Mouse (Mus musculus): Measurements from ENCODE around the gene Smagp. TPM values are rescaled to one million over a fixed set of nuclear protein-coding genes. Genes with fewer than 3 reads are reported as not detected.
A peak's percentile ranks its signal among the peaks of the same experiment; 100 is the strongest.

Gene Smagp
- polyA plus RNA-seq, 1 experiment from 2014 or later: 47.9 TPM

GRCm38 (mm10) chr15:100667871-100668545 is 31.3 kb upstream of the Smagp start:
- Histone ChIP-seq H3K4me1 (ENCODE audit: control insufficient read depth, insufficient read depth, low read length) (peaks cover 35% of the 10 kb centered on the region), H3K27me3 (replicated peaks; ENCODE audit: control insufficient read depth, insufficient read depth, low read length) (no peaks in the 10 kb centered on the region), H3K9ac (ENCODE audit: low read depth, low read length) (no peak overlapping the region), H3K4me3 (ENCODE audit: low read length) (no peak overlapping the region), H3K36me3 (ENCODE audit: control insufficient read depth, insufficient read depth, low read length) (no peaks in the 10 kb centered on the region), H3K27ac (ENCODE audit: low read length) (peak overlapping the region; percentile 89), H3K4me2 (ENCODE audit: low read depth, low read length) (peak overlapping the region; percentile 11; the same call in 1 of the 2 replicates), H3K9me3 (ENCODE audit: control insufficient read depth, low read length) (no peaks in the 10 kb centered on the region)
- peak; percentile 15 for ATAC-seq
- WGBS: 77% methylated on average over 5 of the region's 5 CpGs

GRCm38 (mm10) chr15:100667420-100667819 is 30.7 kb upstream of the Smagp start:
- ATAC-seq: no peak
- 48% methylated on average over 6 of the region's 6 CpGs for WGBS
- peaks cover 35% of the 10 kb centered on the region for H3K4me1 ChIP-seq (ENCODE audit: control insufficient read depth, insufficient read depth, low read length)

GRCm38 (mm10) chr15:100666851-100667250 is 30.1 kb upstream of the Smagp start:
- 26% methylated on average over 12 of the region's 12 CpGs for WGBS
- Histone ChIP-seq H3K4me1 (ENCODE audit: control insufficient read depth, insufficient read depth, low read length) (peaks cover 35% of the 10 kb centered on the region), H3K4me2 (ENCODE audit: low read depth, low read length) (peak overlapping the region; percentile 11; the same call in 1 of the 2 replicates), H3K9me3 (ENCODE audit: control insufficient read depth, low read length) (no peaks in the 10 kb centered on the region), H3K36me3 (ENCODE audit: control insufficient read depth, insufficient read depth, low read length) (no peaks in the 10 kb centered on the region), H3K27ac (ENCODE audit: low read length) (peak overlapping the region; percentile 89), H3K4me3 (ENCODE audit: low read length) (no peak overlapping the region), H3K27me3 (replicated peaks; ENCODE audit: control insufficient read depth, insufficient read depth, low read length) (no peaks in the 10 kb centered on the region), H3K9ac (ENCODE audit: low read depth, low read length) (peak overlapping the region; percentile 34)
- ATAC-seq: no peak

More at GRCm38 (mm10) chr15:100667420-100667819, 30.7 kb upstream of the Smagp start:
- H3K27ac ChIP-seq (ENCODE audit: low read length): peak overlapping the region; percentile 89
- no peaks in the 10 kb centered on the region for H3K27me3 ChIP-seq (replicated peaks; ENCODE audit: control insufficient read depth, insufficient read depth, low read length)
- H3K36me3 ChIP-seq (ENCODE audit: control insufficient read depth, insufficient read depth, low read length): no peaks in the 10 kb centered on the region
- no peak overlapping the region for H3K4me3 ChIP-seq (ENCODE audit: low read length)
- peak overlapping the region; percentile 11; the same call in 1 of the 2 replicates for H3K4me2 ChIP-seq (ENCODE audit: low read depth, low read length)
- no peaks in the 10 kb centered on the region for H3K9me3 ChIP-seq (ENCODE audit: control insufficient read depth, low read length)
- peak overlapping the region; percentile 34; the same call in 1 of the 2 replicates for H3K9ac ChIP-seq (ENCODE audit: low read depth, low read length)

GRCm38 (mm10) chr15:100666219-100666696 is 29.5 kb upstream of the Smagp start:
- 0 out of 2 replicates have a peak overlapping the region, but pooled peaks have one; percentile 3 for H3K4me2 ChIP-seq (ENCODE audit: low read depth, low read length)
- peak; percentile 78 for ATAC-seq
- H3K27ac ChIP-seq (ENCODE audit: low read length): peak overlapping the region; percentile 89

GRCm38 (mm10) chr15:100665411-100666218 is 28.9 kb upstream of the Smagp start:
- Histone ChIP-seq H3K27ac (ENCODE audit: low read length) (peak overlapping the region; percentile 89), H3K4me1 (ENCODE audit: control insufficient read depth, insufficient read depth, low read length) (peaks cover 35% of the 10 kb centered on the region), H3K4me2 (ENCODE audit: low read depth, low read length) (0 out of 2 replicates have a peak overlapping the region, but pooled peaks have one; percentile 3), H3K27me3 (replicated peaks; ENCODE audit: control insufficient read depth, insufficient read depth, low read length) (no peaks in the 10 kb centered on the region), H3K9ac (ENCODE audit: low read depth, low read length) (no peak overlapping the region), H3K36me3 (ENCODE audit: control insufficient read depth, insufficient read depth, low read length) (no peaks in the 10 kb centered on the region), H3K9me3 (ENCODE audit: control insufficient read depth, low read length) (no peaks in the 10 kb centered on the region), H3K4me3 (ENCODE audit: low read length) (no peak overlapping the region)
- ATAC-seq: peak; percentile 58
- WGBS: 28% methylated on average over 9 of the region's 9 CpGs

More at GRCm38 (mm10) chr15:100666219-100666696, 29.5 kb upstream of the Smagp start:
- Histone ChIP-seq H3K4me1 (ENCODE audit: control insufficient read depth, insufficient read depth, low read length) (peaks cover 35% of the 10 kb centered on the region), H3K4me3 (ENCODE audit: low read length) (no peak overlapping the region), H3K9me3 (ENCODE audit: control insufficient read depth, low read length) (no peaks in the 10 kb centered on the region), H3K36me3 (ENCODE audit: control insufficient read depth, insufficient read depth, low read length) (no peaks in the 10 kb centered on the region), H3K9ac (ENCODE audit: low read depth, low read length) (peak overlapping the region; percentile 34; the same call in 1 of the 2 replicates), H3K27me3 (replicated peaks; ENCODE audit: control insufficient read depth, insufficient read depth, low read length) (no peaks in the 10 kb centered on the region)
- WGBS: 5% methylated on average over 7 of the region's 7 CpGs

GRCm38 (mm10) chr15:100664813-100665274 is 28.1 kb upstream of the Smagp start:
- no peak overlapping the region for H3K4me3 ChIP-seq (ENCODE audit: low read length)
- H3K36me3 ChIP-seq (ENCODE audit: control insufficient read depth, insufficient read depth, low read length): no peaks in the 10 kb centered on the region
- H3K4me2 ChIP-seq (ENCODE audit: low read depth, low read length): no peak overlapping the region
- no peak overlapping the region for H3K9ac ChIP-seq (ENCODE audit: low read depth, low read length)
- H3K27me3 ChIP-seq (replicated peaks; ENCODE audit: control insufficient read depth, insufficient read depth, low read length): no peaks in the 10 kb centered on the region
- no peak for ATAC-seq
- peak overlapping the region; percentile 89; the same call in 1 of the 2 replicates for H3K27ac ChIP-seq (ENCODE audit: low read length)
- 62% methylated on average over 9 of the region's 9 CpGs for WGBS
- H3K9me3 ChIP-seq (ENCODE audit: control insufficient read depth, low read length): no peaks in the 10 kb centered on the region
- peaks cover 35% of the 10 kb centered on the region for H3K4me1 ChIP-seq (ENCODE audit: control insufficient read depth, insufficient read depth, low read length)

GRCm38 (mm10) chr15:100660805-100661204 is 24.1 kb upstream of the Smagp start:
- no peak overlapping the region for H3K4me3 ChIP-seq (ENCODE audit: low read length)
- no peaks in the 10 kb centered on the region for H3K36me3 ChIP-seq (ENCODE audit: control insufficient read depth, insufficient read depth, low read length)
- H3K27ac ChIP-seq (ENCODE audit: low read length): no peak overlapping the region
- H3K27me3 ChIP-seq (replicated peaks; ENCODE audit: control insufficient read depth, insufficient read depth, low read length): no peaks in the 10 kb centered on the region
- H3K4me2 ChIP-seq (ENCODE audit: low read depth, low read length): no peak overlapping the region
- no peaks in the 10 kb centered on the region for H3K9me3 ChIP-seq (ENCODE audit: control insufficient read depth, low read length)
- no peak overlapping the region for H3K9ac ChIP-seq (ENCODE audit: low read depth, low read length)
- peaks cover 16% of the 10 kb centered on the region for H3K4me1 ChIP-seq (ENCODE audit: control insufficient read depth, insufficient read depth, low read length)
- WGBS: 89% methylated on average over 5 of the region's 5 CpGs
- no peak for ATAC-seq

GRCm38 (mm10) chr15:100660306-100660705 is 23.6 kb upstream of the Smagp start:
- no peaks in the 10 kb centered on the region for H3K36me3 ChIP-seq (ENCODE audit: control insufficient read depth, insufficient read depth, low read length)
- 86% methylated on average over 9 of the region's 9 CpGs for WGBS
- H3K4me2 ChIP-seq (ENCODE audit: low read depth, low read length): no peak overlapping the region
- H3K27ac ChIP-seq (ENCODE audit: low read length): no peak overlapping the region
- no peaks in the 10 kb centered on the region for H3K27me3 ChIP-seq (replicated peaks; ENCODE audit: control insufficient read depth, insufficient read depth, low read length)
- H3K4me3 ChIP-seq (ENCODE audit: low read length): no peak overlapping the region
- no peak overlapping the region for H3K9ac ChIP-seq (ENCODE audit: low read depth, low read length)
- no peaks in the 10 kb centered on the region for H3K9me3 ChIP-seq (ENCODE audit: control insufficient read depth, low read length)
- no peak for ATAC-seq
- peaks cover 13% of the 10 kb centered on the region for H3K4me1 ChIP-seq (ENCODE audit: control insufficient read depth, insufficient read depth, low read length)

- Histone ChIP-seq H3K9ac (ENCODE audit: low read depth, low read length) (no peak overlapping the region), H3K4me2 (ENCODE audit: low read depth, low read length) (no peak overlapping the region), H3K9me3 (ENCODE audit: control insufficient read depth, low read length) (no peaks in the 10 kb centered on the region), H3K27me3 (replicated peaks; ENCODE audit: control insufficient read depth, insufficient read depth, low read length) (no peaks in the 10 kb centered on the region), H3K4me1 (ENCODE audit: control insufficient read depth, insufficient read depth, low read length) (0 out of 2 replicates have a peak, but pooled peaks cover 4% of the 10 kb centered on the region), H3K27ac (ENCODE audit: low read length) (no peak overlapping the region), H3K36me3 (ENCODE audit: control insufficient read depth, insufficient read depth, low read length) (no peaks in the 10 kb centered on the region), H3K4me3 (ENCODE audit: low read length) (no peak overlapping the region)
- no peak for ATAC-seq
- 83% methylated on average over 5 of the region's 5 CpGs for WGBS
These were observed 18.5 kb upstream of the Smagp start for GRCm38 (mm10) chr15:100655201-100655600.

Measured in intestine, embryonic 16.5 days (tissue).